Mouse (Mus musculus) limb, embryonic 14.5 days (tissue): ENCODE measurements around the gene Gtf2a2. TPM values are rescaled to one million over a fixed set of nuclear protein-coding genes. Genes with fewer than 3 reads are reported as not detected.

ENCODE experiments used
- ATAC-seq: fragments of 200-750 bp; cut with Nextera tagmentation; 2 replicates; pipeline ENCODE4 v1.8.0; 2017; ENCODE audit warnings: low read depth, moderate number of reproducible peaks, moderate TSS enrichment; ENCODE audit not compliant: low FRiP score
- DNase-seq: peaks from one replicate; pipeline ENCODE4 v3.0.0-alpha.2; 2015; ENCODE audit warnings: low spot score
- H3K27ac ChIP-seq: fragments of 300-500 bp; sonication (generic); replicated peaks from 2 replicates; pipeline ENCODE4 v1.5.1; 2014; ENCODE audit warnings: low read depth, mild to moderate bottlenecking, low read length, moderate library complexity, mixed read lengths
- H3K27me3 ChIP-seq: fragments of 300-500 bp; sonication (generic); 2 replicates; pipeline ENCODE4 v1.6.1; 2014; ENCODE audit warnings: low read length, mixed read lengths; ENCODE audit not compliant: control insufficient read depth, insufficient read depth
- H3K36me3 ChIP-seq: fragments of 300-500 bp; sonication (generic); 2 replicates; pipeline ENCODE4 v1.6.1; 2014; ENCODE audit warnings: mild to moderate bottlenecking, low read length, moderate library complexity, mixed read lengths; ENCODE audit not compliant: control insufficient read depth, insufficient read depth
- H3K4me1 ChIP-seq: fragments of 300-500 bp; sonication (generic); 2 replicates; pipeline ENCODE4 v1.6.1; 2014; ENCODE audit warnings: antibody characterized with exemption, low read length, mixed read lengths; ENCODE audit not compliant: control insufficient read depth, insufficient read depth
- H3K4me2 ChIP-seq: fragments of 300-500 bp; sonication (generic); replicated peaks from 2 replicates; pipeline ENCODE4 v1.6.1; 2014; ENCODE audit warnings: low read depth, mild to moderate bottlenecking, low read length, moderate library complexity; ENCODE audit not compliant: severe bottlenecking
- H3K4me3 ChIP-seq: fragments of 300-500 bp; sonication (generic); replicated peaks from 2 replicates; pipeline ENCODE4 v1.5.1; 2014; ENCODE audit warnings: low read length
- H3K9ac ChIP-seq: fragments of 300-500 bp; sonication (generic); 2 replicates; pipeline ENCODE4 v1.6.1; 2014; ENCODE audit warnings: mild to moderate bottlenecking, low read depth, low read length, moderate library complexity; ENCODE audit not compliant: severe bottlenecking
- H3K9me3 ChIP-seq: fragments of 300-500 bp; sonication (generic); 2 replicates; pipeline ENCODE4 v1.6.1; 2016; ENCODE audit warnings: low read length; ENCODE audit not compliant: control insufficient read depth
- POLR2A ChIP-seq: fragments of 200-500 bp; IDR thresholded peaks from 2 replicates; pipeline ENCODE4 v1.8.0; 2012; ENCODE audit warnings: inconsistent platforms, mild to moderate bottlenecking, moderate library complexity, borderline replicate concordance; ENCODE audit not compliant: insufficient read depth, insufficient read length; ENCODE audit errors: extremely low read depth
- WGBS: fragments of 180-500 bp; shearing (Covaris S2); extraction: QIAGEN DNeasy Blood & Tissue Kit; methylation state at CpG from one replicate; pipeline ENCODE4 v1.1.7; 2014; 5-methylcytosine and 5-hydroxymethylcytosine counted together
- polyA plus RNA-seq, 2 experiments: library from polyadenylated mRNA; depleted of rRNA in 1 of 2; stranded (reverse) in 1 of 2; unstranded in 1 of 2; fragments of >200 nt; fragmentation: Nextera tagmentation in 1 of 2; extraction: Ambion mirVana in 1 of 2; gene quantifications; 2 replicates each; pipeline versions ENCODE4 v1.2.1 to v1.2.3; 2012 to 2014

The Gtf2a2 gene
- polyA plus RNA-seq, 2 experiments = 108 to 204 TPM

- peak overlapping the region; percentile 49 for H3K4me2 ChIP-seq
- no peak for DNase-seq
- H3K9ac ChIP-seq = peak overlapping the region; percentile 98
- no peaks in the 10 kb centered on the region for H3K27me3 ChIP-seq
- WGBS = 33% methylated on average over 16 of the region's 16 CpGs
- no peaks in the 10 kb centered on the region for H3K9me3 ChIP-seq
- H3K36me3 ChIP-seq = peaks cover 7% of the 10 kb centered on the region
- H3K4me3 ChIP-seq = peak overlapping the region; percentile 99
- peak overlapping the region; percentile 94 for H3K27ac ChIP-seq
- peaks cover 15% of the 10 kb centered on the region for H3K4me1 ChIP-seq
- peak; percentile 24; the same call in 1 of the 2 replicates for ATAC-seq
- no peak for TF ChIP-seq POLR2A
Measured at GRCm38 (mm10) chr9:69988706-69989302, 23.5 kb upstream of the Gtf2a2 start.

GRCm38 (mm10) chr9:69989303-69990121, 22.8 kb upstream of the Gtf2a2 start, which contains the start of gene Bnip2:
Bnip2 (plus strand) TSS chr9:69989466.
- Histone ChIP-seq H3K9ac (peak within 1 kb of the TSS; percentile 98), H3K4me2 (peak within 1 kb of the TSS; percentile 72), H3K4me1 (peaks cover 15% of the 10 kb centered on the region), H3K36me3 (peaks cover 10% of the 10 kb centered on the region), H3K9me3 (no peaks in the 10 kb centered on the region), H3K27me3 (no peaks in the 10 kb centered on the region), H3K27ac (peak within 1 kb of the TSS; percentile 94), H3K4me3 (peak within 1 kb of the TSS; percentile 99)
- peak; percentile 81; the same call in 1 of the 2 replicates for TF ChIP-seq POLR2A
- DNase-seq (peak; percentile 96), ATAC-seq (peak; percentile 89)
- under 1% methylated on average over 62 of the region's 76 CpGs for WGBS

- Histone ChIP-seq H3K27me3 (no peaks in the 10 kb centered on the region), H3K4me2 (peak overlapping the region; percentile 72), H3K9me3 (no peaks in the 10 kb centered on the region), H3K9ac (peak overlapping the region; percentile 98), H3K27ac (no peak overlapping the region), H3K4me1 (peaks cover 15% of the 10 kb centered on the region), H3K4me3 (peak overlapping the region; percentile 99), H3K36me3 (peaks cover 17% of the 10 kb centered on the region)
- DNase-seq = no peak
- TF ChIP-seq POLR2A = no peak
- 15% methylated on average over 5 of the region's 5 CpGs for WGBS
- ATAC-seq = no peak
Measured at GRCm38 (mm10) chr9:69990346-69990745, 22.0 kb upstream of the Gtf2a2 start.

GRCm38 (mm10) chr9:69992841-69993277, 19.5 kb upstream of the Gtf2a2 start:
- Histone ChIP-seq H3K4me1 (peaks cover 15% of the 10 kb centered on the region), H3K9me3 (no peaks in the 10 kb centered on the region), H3K9ac (peak overlapping the region; percentile 28; the same call in 1 of the 2 replicates), H3K36me3 (peaks cover 36% of the 10 kb centered on the region), H3K27ac (no peak overlapping the region), H3K4me2 (no peak overlapping the region), H3K4me3 (no peak overlapping the region), H3K27me3 (no peaks in the 10 kb centered on the region)
- 76% methylated on average over 5 of the region's 5 CpGs for WGBS
- DNase-seq (no peak), ATAC-seq (no peak)
- TF ChIP-seq POLR2A = no peak

GRCm38 (mm10) chr9:69993479-69993878, 18.9 kb upstream of the Gtf2a2 start:
- Histone ChIP-seq H3K4me3 (no peak overlapping the region), H3K36me3 (peaks cover 40% of the 10 kb centered on the region), H3K4me2 (no peak overlapping the region), H3K27ac (no peak overlapping the region), H3K9ac (no peak overlapping the region; the same call in 1 of the 2 replicates), H3K4me1 (peaks cover 14% of the 10 kb centered on the region), H3K27me3 (no peaks in the 10 kb centered on the region), H3K9me3 (no peaks in the 10 kb centered on the region)
- DNase-seq (no peak), ATAC-seq (no peak)
- no peak for TF ChIP-seq POLR2A
- WGBS = 84% methylated on average over 1 of the region's 1 CpGs
